10 mouse cellular contexts compared by ENCODE assay signal in the genomic region with DNA sequence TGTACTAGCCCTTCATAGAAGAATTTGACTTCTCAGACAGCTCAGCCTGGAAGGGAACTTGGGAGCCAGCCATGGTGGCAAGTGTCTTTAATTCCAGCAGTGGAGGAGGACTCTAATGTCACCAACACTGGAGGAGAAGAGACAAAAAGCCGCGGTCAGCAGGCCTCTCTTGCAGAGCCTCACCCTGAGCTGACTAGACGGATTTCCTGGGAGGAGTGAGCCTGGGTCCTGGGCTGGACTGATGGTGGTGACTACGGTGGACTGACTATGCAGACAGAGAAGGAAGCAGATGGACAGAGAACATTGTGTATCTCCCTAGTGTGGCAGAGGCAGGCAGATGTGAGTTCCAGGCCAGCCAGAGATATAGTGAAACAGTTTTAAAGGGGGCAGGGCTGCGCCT. TPM values are rescaled to one million over a fixed set of nuclear protein-coding genes. Genes with fewer than 3 reads are reported as not detected.
A peak's percentile ranks its signal among the peaks of the same experiment; 100 is the strongest.
DNase-seq lines count a peak whose midpoint lies in the region; TF ChIP-seq lines count a peak whose summit lies in the region.
"Had no signal": no experiment of that assay in that cellular context is flagged by ENCODE, and none has a peak within 500 bp of the region (broad histone marks: within the 10 kb centered on the region; RNA-seq: fewer than 3 reads in every experiment).

No protein-coding gene starts in this region.

- H3K4me3 ChIP-seq in layer of hippocampus, adult 2 months: no peak overlapping the region
- H3K4me3 ChIP-seq: heart, embryonic 13.5 days had no signal

- H3K27ac ChIP-seq in layer of hippocampus, adult 2 months: peak overlapping the region; percentile 43; the same call in 1 of the 2 replicates

- peak; percentile 35 for DNase-seq in adrenal gland, adult 2 months
- no peak for DNase-seq in adrenal gland, postnatal 10 days
- no peak for DNase-seq in layer of hippocampus, adult 2 months (ENCODE audit: low spot score in 2 of 2)
- no peak for DNase-seq in layer of hippocampus, adult 9-10 months (ENCODE audit: low spot score)
- DNase-seq in heart, postnatal 14 days: peak; percentile 37 to 51
- peak; percentile 56 to 63 for DNase-seq in lung, postnatal 4 days
- DNase-seq in cerebellum, postnatal 36 days: no peak
- DNase-seq in ovary, postnatal 36 days (ENCODE audit: low spot score): no peak
- DNase-seq: cerebellum, adult 18-20 months had no signal

- intact Hi-C loops in heart, postnatal 14 days (cut with DNase I): no loop called here

- TF ChIP-seq CTCF in layer of hippocampus, adult 2 months (conservative IDR thresholded peaks at IDR 0.05): no peak

RNA-seq across cellular contexts. Expression of a gene that starts 2.0 kb away (rescaled TPM):
- 1 to 10 TPM; 8.9 to 9.2 TPM for total RNA-seq in adrenal gland, adult 2 months (2021)
- polyA plus RNA-seq in adrenal gland, adult 2 months (2012; rRNA removed): 15.7 and 16.9 TPM in 2 replicates
- 10 to 100 TPM in 1 of 2 experiments, 1 to 10 TPM in 1; 8.4 to 10.2 TPM for total RNA-seq in adrenal gland, postnatal 10 days (2021)
- 1 to 10 TPM; 7.2 to 9.0 TPM for total RNA-seq in layer of hippocampus, adult 2 months (2021)
- 1 to 10 TPM; 6.0 to 7.1 TPM for total RNA-seq in heart, postnatal 14 days (2021)

RNA-seq across cellular contexts. Expression of a gene that starts 47.6 kb away (rescaled TPM):
- 10 to 100 TPM in 1 of 2 experiments, 1 to 10 TPM in 1; 8.8 to 10.7 TPM for total RNA-seq in adrenal gland, adult 2 months (2021)
- polyA plus RNA-seq in adrenal gland, adult 2 months (2012; rRNA removed): 5.2 and 5.3 TPM in 2 replicates
- total RNA-seq in adrenal gland, postnatal 10 days (2021): 10 to 100 TPM in 1 of 2 experiments, 1 to 10 TPM in 1; 7.4 to 12.0 TPM
- 10 to 100 TPM; 15.4 to 17.6 TPM for total RNA-seq in layer of hippocampus, adult 2 months (2021)
- total RNA-seq in heart, postnatal 14 days (2021): 1 to 10 TPM; 6.6 to 8.6 TPM

RNA-seq across cellular contexts. Expression of a gene that starts 54.8 kb away (rescaled TPM):
- total RNA-seq in adrenal gland, adult 2 months (2021): 10 to 100 TPM; 20.8 to 32.3 TPM
- 23.8 and 25.2 TPM in 2 replicates for polyA plus RNA-seq in adrenal gland, adult 2 months (2012; rRNA removed)
- total RNA-seq in adrenal gland, postnatal 10 days (2021): 10 to 100 TPM; 26.6 to 29.4 TPM
- 10 to 100 TPM; 15.9 to 16.4 TPM for total RNA-seq in layer of hippocampus, adult 2 months (2021)
- 10 to 100 TPM; 25.3 to 25.8 TPM for total RNA-seq in heart, postnatal 14 days (2021)

Comparison
In these comparisons a context has a peak if more than half of its experiments do, and no peak if none do; other contexts are left out.
1. DNase-seq: peak in adrenal gland, adult 2 months (single experiment), heart, postnatal 14 days (2 of 2) and lung, postnatal 4 days (2 of 2); none in adrenal gland, postnatal 10 days (single experiment), layer of hippocampus, adult 2 months (0 of 2), layer of hippocampus, adult 9-10 months (single experiment), cerebellum, postnatal 36 days (0 of 2) and ovary, postnatal 36 days (single experiment).